Mouse (Mus musculus) olfactory bulb, adult 2 months (tissue): Measurements from ENCODE around the gene Impg1. TPM values are rescaled to one million over a fixed set of nuclear protein-coding genes. Genes with fewer than 3 reads are reported as not detected.

Experiments used
- H3K27ac ChIP-seq: fragments of 200-500 bp; 2 replicates; pipeline ENCODE4 v1.5.1; 2012; ENCODE audit warnings: low read depth, low read length; ENCODE audit not compliant: insufficient read depth
- H3K4me1 ChIP-seq: fragments of 200-500 bp; 2 replicates; pipeline ENCODE4 v1.6.1; 2012; ENCODE audit warnings: low read length; ENCODE audit not compliant: control insufficient read depth, insufficient read depth
- H3K4me3 ChIP-seq: fragments of 200-500 bp; 2 replicates; pipeline ENCODE4 v1.5.1; 2012; ENCODE audit warnings: mild to moderate bottlenecking, low read depth, low read length, moderate library complexity; ENCODE audit not compliant: insufficient read depth
- CTCF ChIP-seq: fragments of 200-500 bp; IDR thresholded peaks from 2 replicates; pipeline ENCODE4 v1.5.1; 2012; ENCODE audit warnings: low read depth, mild to moderate bottlenecking, low read length, moderate library complexity; ENCODE audit not compliant: insufficient read depth
- POLR2A ChIP-seq: fragments of 200-500 bp; IDR thresholded peaks from 2 replicates; pipeline ENCODE4 v1.6.1; 2012; ENCODE audit warnings: mild to moderate bottlenecking, low read depth, low read length, moderate library complexity; ENCODE audit not compliant: insufficient read depth
- WGBS: fragments of 180-500 bp; shearing (Covaris S2); methylation state at CpG from one replicate; pipeline ENCODE4 v1.1.7; 2018; 5-methylcytosine and 5-hydroxymethylcytosine counted together
- polyA plus RNA-seq: library from polyadenylated mRNA; stranded (reverse); fragments of >200 nt; gene quantifications from 2 replicates; pipeline ENCODE4 v1.2.4, GENCODE M21; 2012; ENCODE audit warnings: low replicate concordance; ENCODE audit not compliant: missing spikeins, insufficient read depth, insufficient read length

Impg1 gene
- polyA plus RNA-seq, 1 experiment, result not detected

GRCm38 (mm10) chr9:80386492-80386891, 78.8 kb downstream of the Impg1 start:
- Histone ChIP-seq H3K4me3 (no peak overlapping the region), H3K4me1 (no peaks in the 10 kb centered on the region; the same call in 1 of the 2 replicates), H3K27ac (no peak overlapping the region)
- no peak for TF ChIP-seq CTCF
- TF ChIP-seq POLR2A, result no peak
- WGBS, result 17% methylated on average over 5 of the region's 5 CpGs

- Histone ChIP-seq H3K4me1 (no peaks in the 10 kb centered on the region; the same call in 1 of the 2 replicates), H3K4me3 (no peak overlapping the region), H3K27ac (no peak overlapping the region)
- 49% methylated on average over 7 of the region's 7 CpGs for WGBS
- TF ChIP-seq CTCF, result no peak
- no peak for TF ChIP-seq POLR2A
These were observed 79.3 kb downstream of the Impg1 start for GRCm38 (mm10) chr9:80386000-80386399.

GRCm38 (mm10) chr9:80382711-80383110, 82.6 kb downstream of the Impg1 start:
- TF ChIP-seq POLR2A, result no peak
- TF ChIP-seq CTCF, result no peak
- H3K27ac ChIP-seq, result no peak overlapping the region
- H3K4me1 ChIP-seq, result no peaks in the 10 kb centered on the region
- H3K4me3 ChIP-seq, result no peak overlapping the region
- 91% methylated on average over 4 of the region's 4 CpGs for WGBS

GRCm38 (mm10) chr9:80380078-80380645, 85.1 kb downstream of the Impg1 start:
- no peak for TF ChIP-seq POLR2A
- no peak for TF ChIP-seq CTCF
- H3K4me1 ChIP-seq, result no peaks in the 10 kb centered on the region
- 32% methylated on average over 2 of the region's 2 CpGs for WGBS
- H3K27ac ChIP-seq, result no peak overlapping the region
- no peak overlapping the region for H3K4me3 ChIP-seq

GRCm38 (mm10) chr9:80374100-80374499, 91.2 kb downstream of the Impg1 start:
- no peak overlapping the region for H3K27ac ChIP-seq
- whole genome bisulfite sequencing, result 78% methylated on average over 1 of the region's 1 CpGs
- TF ChIP-seq CTCF (no peak), POLR2A (no peak)

GRCm38 (mm10) chr9:80373304-80373739, 92.0 kb downstream of the Impg1 start:
- WGBS, result 92% methylated on average over 5 of the region's 5 CpGs
- Histone ChIP-seq H3K4me3 (no peak overlapping the region), H3K27ac (no peak overlapping the region), H3K4me1 (no peaks in the 10 kb centered on the region)
- TF ChIP-seq CTCF (no peak), POLR2A (no peak)

More at GRCm38 (mm10) chr9:80374100-80374499, 91.2 kb downstream of the Impg1 start:
- H3K4me1 ChIP-seq, result no peaks in the 10 kb centered on the region
- no peak overlapping the region for H3K4me3 ChIP-seq

GRCm38 (mm10) chr9:80368636-80369035, 96.6 kb downstream of the Impg1 start:
- Histone ChIP-seq H3K4me3 (no peak overlapping the region), H3K4me1 (no peaks in the 10 kb centered on the region), H3K27ac (no peak overlapping the region)
- WGBS, result 87% methylated on average over 2 of the region's 2 CpGs
- TF ChIP-seq CTCF, result no peak
- TF ChIP-seq POLR2A, result no peak

GRCm38 (mm10) chr9:80367520-80368204, 97.6 kb downstream of the Impg1 start:
- no peak overlapping the region for H3K4me3 ChIP-seq
- WGBS, result 93% methylated on average over 2 of the region's 2 CpGs
- TF ChIP-seq CTCF (no peak), POLR2A (no peak)
- H3K27ac ChIP-seq, result no peak overlapping the region
- H3K4me1 ChIP-seq, result no peaks in the 10 kb centered on the region

GRCm38 (mm10) chr9:80360063-80360462, 105.2 kb downstream of the Impg1 start:
- no peak for TF ChIP-seq POLR2A
- TF ChIP-seq CTCF, result no peak
- Histone ChIP-seq H3K27ac (no peak overlapping the region), H3K4me1 (no peaks in the 10 kb centered on the region), H3K4me3 (no peak overlapping the region)
